Mouse (Mus musculus): ENCODE measurements at regions not wholly inside any gene's neighbourhood (a gene's known extent, or its start where the extent isn't known, plus 50 kb on each side); places are given as distances from the start of the nearest gene placed in this dataset.

- H3K4me1 ChIP-seq (ENCODE audit: control insufficient read depth, insufficient read depth, low read length): no peaks in the 10 kb centered on the region
- no peak overlapping the region for H3K27ac ChIP-seq (ENCODE audit: low read length)
- no peak overlapping the region for H3K9ac ChIP-seq (ENCODE audit: low read length)
- 56% methylated on average over 1 of the region's 1 CpGs for WGBS
- no peak overlapping the region for H3K4me2 ChIP-seq (ENCODE audit: low read depth, low read length)
- ATAC-seq (ENCODE audit: insufficient read depth, low FRiP score): no peak
- H3K4me3 ChIP-seq (replicated peaks; ENCODE audit: low read length): no peak overlapping the region
- H3K27me3 ChIP-seq (ENCODE audit: control insufficient read depth, insufficient read depth, low read length): no peaks in the 10 kb centered on the region
- H3K36me3 ChIP-seq (ENCODE audit: control insufficient read depth, insufficient read depth, low read length): no peaks in the 10 kb centered on the region
- H3K9me3 ChIP-seq (replicated peaks; ENCODE audit: control insufficient read depth, low read length): no peaks in the 10 kb centered on the region
Observed at GRCm38 (mm10) chr10:17275214-17275613, 447.8 kb upstream of the Cited2 start.

- ATAC-seq (ENCODE audit: insufficient read depth, low FRiP score): no peak
- Histone ChIP-seq H3K27ac (ENCODE audit: low read length) (no peak overlapping the region), H3K9me3 (replicated peaks; ENCODE audit: control insufficient read depth, low read length) (no peaks in the 10 kb centered on the region), H3K27me3 (ENCODE audit: control insufficient read depth, insufficient read depth, low read length) (no peaks in the 10 kb centered on the region), H3K9ac (ENCODE audit: low read length) (no peak overlapping the region), H3K36me3 (ENCODE audit: control insufficient read depth, insufficient read depth, low read length) (no peaks in the 10 kb centered on the region), H3K4me1 (ENCODE audit: control insufficient read depth, insufficient read depth, low read length) (no peaks in the 10 kb centered on the region), H3K4me2 (ENCODE audit: low read depth, low read length) (no peak overlapping the region), H3K4me3 (replicated peaks; ENCODE audit: low read length) (no peak overlapping the region)
Observed at GRCm38 (mm10) chr10:17277911-17278310, 445.1 kb upstream of the Cited2 start.

GRCm38 (mm10) chr10:17284858-17285257 lies 438.2 kb upstream of the Cited2 start:
- 82% methylated on average over 5 of the region's 5 CpGs for WGBS
- Histone ChIP-seq H3K4me1 (ENCODE audit: control insufficient read depth, insufficient read depth, low read length) (no peaks in the 10 kb centered on the region), H3K27ac (ENCODE audit: low read length) (no peak overlapping the region), H3K9ac (ENCODE audit: low read length) (no peak overlapping the region), H3K9me3 (replicated peaks; ENCODE audit: control insufficient read depth, low read length) (no peaks in the 10 kb centered on the region), H3K4me2 (ENCODE audit: low read depth, low read length) (no peak overlapping the region), H3K36me3 (ENCODE audit: control insufficient read depth, insufficient read depth, low read length) (no peaks in the 10 kb centered on the region), H3K4me3 (replicated peaks; ENCODE audit: low read length) (no peak overlapping the region), H3K27me3 (ENCODE audit: control insufficient read depth, insufficient read depth, low read length) (no peaks in the 10 kb centered on the region)
- no peak for ATAC-seq (ENCODE audit: insufficient read depth, low FRiP score)

- ATAC-seq (ENCODE audit: insufficient read depth, low FRiP score): no peak
- 80% methylated on average over 2 of the region's 2 CpGs for WGBS
Observed at GRCm38 (mm10) chr10:17287141-17287540, 435.9 kb upstream of the Cited2 start.

GRCm38 (mm10) chr10:17288231-17288630 lies 434.8 kb upstream of the Cited2 start:
- Histone ChIP-seq H3K4me1 (ENCODE audit: control insufficient read depth, insufficient read depth, low read length) (no peaks in the 10 kb centered on the region), H3K4me2 (ENCODE audit: low read depth, low read length) (no peak overlapping the region), H3K27me3 (ENCODE audit: control insufficient read depth, insufficient read depth, low read length) (no peaks in the 10 kb centered on the region), H3K36me3 (ENCODE audit: control insufficient read depth, insufficient read depth, low read length) (no peaks in the 10 kb centered on the region), H3K9ac (ENCODE audit: low read length) (no peak overlapping the region), H3K9me3 (replicated peaks; ENCODE audit: control insufficient read depth, low read length) (no peaks in the 10 kb centered on the region), H3K4me3 (replicated peaks; ENCODE audit: low read length) (no peak overlapping the region), H3K27ac (ENCODE audit: low read length) (no peak overlapping the region)
- WGBS: 61% methylated on average over 2 of the region's 2 CpGs
- no peak for ATAC-seq (ENCODE audit: insufficient read depth, low FRiP score)

More at GRCm38 (mm10) chr10:17287141-17287540, 435.9 kb upstream of the Cited2 start:
- H3K4me2 ChIP-seq (ENCODE audit: low read depth, low read length): no peak overlapping the region
- no peak overlapping the region for H3K9ac ChIP-seq (ENCODE audit: low read length)
- H3K4me1 ChIP-seq (ENCODE audit: control insufficient read depth, insufficient read depth, low read length): no peaks in the 10 kb centered on the region
- H3K4me3 ChIP-seq (replicated peaks; ENCODE audit: low read length): no peak overlapping the region
- H3K27me3 ChIP-seq (ENCODE audit: control insufficient read depth, insufficient read depth, low read length): no peaks in the 10 kb centered on the region
- H3K36me3 ChIP-seq (ENCODE audit: control insufficient read depth, insufficient read depth, low read length): no peaks in the 10 kb centered on the region
- H3K27ac ChIP-seq (ENCODE audit: low read length): no peak overlapping the region
- H3K9me3 ChIP-seq (replicated peaks; ENCODE audit: control insufficient read depth, low read length): no peaks in the 10 kb centered on the region

GRCm38 (mm10) chr10:17292331-17292730 lies 430.7 kb upstream of the Cited2 start:
- no peaks in the 10 kb centered on the region for H3K36me3 ChIP-seq (ENCODE audit: control insufficient read depth, insufficient read depth, low read length)
- H3K4me1 ChIP-seq (ENCODE audit: control insufficient read depth, insufficient read depth, low read length): no peaks in the 10 kb centered on the region
- no peaks in the 10 kb centered on the region; the same call in 1 of the 2 replicates for H3K9me3 ChIP-seq (replicated peaks; ENCODE audit: control insufficient read depth, low read length)
- ATAC-seq (ENCODE audit: insufficient read depth, low FRiP score): no peak
- no peak overlapping the region for H3K9ac ChIP-seq (ENCODE audit: low read length)
- H3K27ac ChIP-seq (ENCODE audit: low read length): no peak overlapping the region
- H3K4me3 ChIP-seq (replicated peaks; ENCODE audit: low read length): no peak overlapping the region
- no peaks in the 10 kb centered on the region for H3K27me3 ChIP-seq (ENCODE audit: control insufficient read depth, insufficient read depth, low read length)
- WGBS: 69% methylated on average over 6 of the region's 6 CpGs
- no peak overlapping the region for H3K4me2 ChIP-seq (ENCODE audit: low read depth, low read length)

- Histone ChIP-seq H3K4me3 (replicated peaks; ENCODE audit: low read length) (no peak overlapping the region), H3K9me3 (replicated peaks; ENCODE audit: control insufficient read depth, low read length) (no peaks in the 10 kb centered on the region; the same call in 1 of the 2 replicates), H3K27ac (ENCODE audit: low read length) (no peak overlapping the region), H3K36me3 (ENCODE audit: control insufficient read depth, insufficient read depth, low read length) (no peaks in the 10 kb centered on the region), H3K27me3 (ENCODE audit: control insufficient read depth, insufficient read depth, low read length) (no peaks in the 10 kb centered on the region), H3K4me2 (ENCODE audit: low read depth, low read length) (no peak overlapping the region), H3K9ac (ENCODE audit: low read length) (no peak overlapping the region), H3K4me1 (ENCODE audit: control insufficient read depth, insufficient read depth, low read length) (no peaks in the 10 kb centered on the region)
- no peak for ATAC-seq (ENCODE audit: insufficient read depth, low FRiP score)
- 79% methylated on average over 3 of the region's 3 CpGs for WGBS
Observed at GRCm38 (mm10) chr10:17294440-17294839, 428.6 kb upstream of the Cited2 start.

- Histone ChIP-seq H3K9me3 (replicated peaks; ENCODE audit: control insufficient read depth, low read length) (no peaks in the 10 kb centered on the region; the same call in 1 of the 2 replicates), H3K27me3 (ENCODE audit: control insufficient read depth, insufficient read depth, low read length) (no peaks in the 10 kb centered on the region), H3K4me1 (ENCODE audit: control insufficient read depth, insufficient read depth, low read length) (no peaks in the 10 kb centered on the region), H3K9ac (ENCODE audit: low read length) (no peak overlapping the region), H3K4me2 (ENCODE audit: low read depth, low read length) (no peak overlapping the region), H3K36me3 (ENCODE audit: control insufficient read depth, insufficient read depth, low read length) (no peaks in the 10 kb centered on the region), H3K4me3 (replicated peaks; ENCODE audit: low read length) (no peak overlapping the region), H3K27ac (ENCODE audit: low read length) (no peak overlapping the region)
- 82% methylated on average over 3 of the region's 3 CpGs for WGBS
- no peak for ATAC-seq (ENCODE audit: insufficient read depth, low FRiP score)
Observed at GRCm38 (mm10) chr10:17295157-17295556, 427.9 kb upstream of the Cited2 start.

- Histone ChIP-seq H3K4me2 (ENCODE audit: low read depth, low read length) (no peak overlapping the region), H3K4me3 (replicated peaks; ENCODE audit: low read length) (no peak overlapping the region), H3K4me1 (ENCODE audit: control insufficient read depth, insufficient read depth, low read length) (no peaks in the 10 kb centered on the region), H3K27me3 (ENCODE audit: control insufficient read depth, insufficient read depth, low read length) (no peaks in the 10 kb centered on the region), H3K9ac (ENCODE audit: low read length) (no peak overlapping the region), H3K36me3 (ENCODE audit: control insufficient read depth, insufficient read depth, low read length) (no peaks in the 10 kb centered on the region), H3K27ac (ENCODE audit: low read length) (no peak overlapping the region), H3K9me3 (replicated peaks; ENCODE audit: control insufficient read depth, low read length) (no peaks in the 10 kb centered on the region; the same call in 1 of the 2 replicates)
- ATAC-seq (ENCODE audit: insufficient read depth, low FRiP score): no peak
- 25% methylated on average over 6 of the region's 6 CpGs for WGBS
Observed at GRCm38 (mm10) chr10:17299600-17299999, 423.4 kb upstream of the Cited2 start.

- H3K9me3 ChIP-seq (replicated peaks; ENCODE audit: control insufficient read depth, low read length): no peaks in the 10 kb centered on the region
- no peak for ATAC-seq (ENCODE audit: insufficient read depth, low FRiP score)
- H3K36me3 ChIP-seq (ENCODE audit: control insufficient read depth, insufficient read depth, low read length): no peaks in the 10 kb centered on the region
- no peaks in the 10 kb centered on the region; the same call in 1 of the 2 replicates for H3K4me1 ChIP-seq (ENCODE audit: control insufficient read depth, insufficient read depth, low read length)
- H3K27ac ChIP-seq (ENCODE audit: low read length): no peak overlapping the region
- no peaks in the 10 kb centered on the region for H3K27me3 ChIP-seq (ENCODE audit: control insufficient read depth, insufficient read depth, low read length)
- H3K4me3 ChIP-seq (replicated peaks; ENCODE audit: low read length): no peak overlapping the region
- no peak overlapping the region for H3K9ac ChIP-seq (ENCODE audit: low read length)
- no peak overlapping the region for H3K4me2 ChIP-seq (ENCODE audit: low read depth, low read length)
- 88% methylated on average over 3 of the region's 3 CpGs for WGBS
Observed at GRCm38 (mm10) chr10:17326724-17327123, 396.3 kb upstream of the Cited2 start.

Data from stomach, embryonic 16.5 days (tissue).